Mouse (Mus musculus) cerebellum, postnatal 25 days (tissue): ENCODE measurements around the gene Spib.

Experiments used
- DNase-seq, 2 experiments: peaks; one replicate each; pipeline ENCODE4 v3.0.0; 2021; ENCODE audit warnings: mixed read lengths in 2 of 2

The Spib gene

GRCm38 (mm10) chr7:44547725-44548124 lies 15.9 kb upstream of the Spib start:
- no peak for DNase-seq

- no peak for DNase-seq
Measured at GRCm38 (mm10) chr7:44547041-44547440, 15.2 kb upstream of the Spib start.

- no peak for DNase-seq
Measured at GRCm38 (mm10) chr7:44546274-44546673, 14.4 kb upstream of the Spib start.

- no peak for DNase-seq
Measured at GRCm38 (mm10) chr7:44543071-44543470, 11.2 kb upstream of the Spib start.

- DNase-seq = no peak
Measured at GRCm38 (mm10) chr7:44542555-44542954, 10.7 kb upstream of the Spib start.

- no peak for DNase-seq
Measured at GRCm38 (mm10) chr7:44538756-44539624, 7.1 kb upstream of the Spib start.

- DNase-seq = peak; percentile 79 to 87
Measured at GRCm38 (mm10) chr7:44537496-44537895, 5.6 kb upstream of the Spib start.

GRCm38 (mm10) chr7:44537009-44537408 lies 5.1 kb upstream of the Spib start:
- DNase-seq = peak in 1 of 2 experiments; percentile 49

- peak; percentile 83 to 94 for DNase-seq
Measured at GRCm38 (mm10) chr7:44536590-44536968, 4.7 kb upstream of the Spib start.

- DNase-seq = no peak
Measured at GRCm38 (mm10) chr7:44535657-44536589, 4.1 kb upstream of the Spib start.

GRCm38 (mm10) chr7:44534656-44535441 lies 3.0 kb upstream of the Spib start:
- no peak for DNase-seq

GRCm38 (mm10) chr7:44534242-44534641 lies 2.4 kb upstream of the Spib start:
- DNase-seq = no peak

GRCm38 (mm10) chr7:44533746-44534045 lies 1.8 kb upstream of the Spib start:
- DNase-seq = no peak

- no peak for DNase-seq
Measured at GRCm38 (mm10) chr7:44532918-44533745, 1.3 kb upstream of the Spib start.

GRCm38 (mm10) chr7:44531207-44531606 lies 664 bp downstream of the Spib start:
- no peak for DNase-seq

GRCm38 (mm10) chr7:44530507-44530906 lies 1.4 kb downstream of the Spib start:
- no peak for DNase-seq

GRCm38 (mm10) chr7:44529518-44529917 lies 2.4 kb downstream of the Spib start:
- DNase-seq = no peak

- peak; percentile 82 to 88 for DNase-seq
Measured at GRCm38 (mm10) chr7:44527483-44528398, 4.1 kb downstream of the Spib start.

- DNase-seq = no peak
Measured at GRCm38 (mm10) chr7:44526414-44527154, 5.3 kb downstream of the Spib start.
